Mouse (Mus musculus): ENCODE data around the gene Gm45194. TPM values are rescaled to one million over a fixed set of nuclear protein-coding genes. Genes with fewer than 3 reads are reported as not detected.

The Gm45194 gene
- not detected for total RNA-seq (2021)

- no peak for DNase-seq (ENCODE audit: low spot score in 2 of 2)
- intact Hi-C loops (cut with DNase I) = no loop called here
Measured at GRCm38 (mm10) chrX:111891089-111891488, at the start of gene Gm45194. Gene Gm45194, plus strand, starts transcription at chrX:111891389.

GRCm38 (mm10) chrX:111855878-111856277 is 35.3 kb upstream of the Gm45194 start:
- DNase-seq (ENCODE audit: low spot score in 2 of 2) = no peak
- intact Hi-C loops (cut with DNase I) = no loop called here

- DNase-seq (ENCODE audit: low spot score in 2 of 2) = no peak
- intact Hi-C loops (cut with DNase I) = no loop called here
Measured at GRCm38 (mm10) chrX:111881251-111881650, 9.9 kb upstream of the Gm45194 start.

DNA sequence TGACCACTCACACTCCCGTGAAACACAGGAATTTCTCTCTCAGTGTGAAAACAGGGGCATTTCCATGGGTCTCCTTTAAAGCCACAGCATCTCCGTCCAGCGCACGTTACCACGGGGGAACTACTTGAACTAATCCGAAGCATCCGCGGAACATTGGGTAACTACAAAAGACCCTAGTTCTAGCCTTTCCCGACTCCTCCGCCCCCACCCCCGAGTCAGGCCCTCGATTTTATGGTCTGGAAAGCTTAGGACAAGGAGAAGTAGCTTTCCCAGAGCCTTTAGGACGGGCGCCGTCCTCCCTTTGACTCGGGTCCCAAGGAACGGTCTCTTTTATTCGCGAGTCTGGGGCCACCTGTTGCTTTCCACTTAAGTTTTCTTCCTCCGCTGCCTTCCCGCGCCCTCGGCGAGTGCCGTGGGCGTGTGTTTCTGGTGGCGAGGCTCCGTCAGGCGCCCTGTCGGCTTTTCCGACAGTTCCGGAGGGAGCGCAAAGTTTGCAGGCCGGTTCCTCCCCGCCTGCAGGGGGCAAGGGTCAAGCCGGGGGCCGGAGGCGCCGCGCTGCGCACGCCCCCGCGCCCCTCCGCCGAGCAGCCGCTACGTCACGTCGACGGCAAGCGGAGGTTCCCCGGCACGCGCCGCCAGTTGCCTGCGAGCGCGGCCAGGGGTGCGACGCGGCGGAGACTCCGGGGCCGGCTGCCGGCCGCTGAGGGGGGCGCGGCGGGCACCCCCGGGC is 3.3 kb downstream of the Gm45194 start:
- intact Hi-C loops (cut with DNase I) = no loop called here
- no peak for DNase-seq (ENCODE audit: low spot score in 2 of 2)

DNA sequence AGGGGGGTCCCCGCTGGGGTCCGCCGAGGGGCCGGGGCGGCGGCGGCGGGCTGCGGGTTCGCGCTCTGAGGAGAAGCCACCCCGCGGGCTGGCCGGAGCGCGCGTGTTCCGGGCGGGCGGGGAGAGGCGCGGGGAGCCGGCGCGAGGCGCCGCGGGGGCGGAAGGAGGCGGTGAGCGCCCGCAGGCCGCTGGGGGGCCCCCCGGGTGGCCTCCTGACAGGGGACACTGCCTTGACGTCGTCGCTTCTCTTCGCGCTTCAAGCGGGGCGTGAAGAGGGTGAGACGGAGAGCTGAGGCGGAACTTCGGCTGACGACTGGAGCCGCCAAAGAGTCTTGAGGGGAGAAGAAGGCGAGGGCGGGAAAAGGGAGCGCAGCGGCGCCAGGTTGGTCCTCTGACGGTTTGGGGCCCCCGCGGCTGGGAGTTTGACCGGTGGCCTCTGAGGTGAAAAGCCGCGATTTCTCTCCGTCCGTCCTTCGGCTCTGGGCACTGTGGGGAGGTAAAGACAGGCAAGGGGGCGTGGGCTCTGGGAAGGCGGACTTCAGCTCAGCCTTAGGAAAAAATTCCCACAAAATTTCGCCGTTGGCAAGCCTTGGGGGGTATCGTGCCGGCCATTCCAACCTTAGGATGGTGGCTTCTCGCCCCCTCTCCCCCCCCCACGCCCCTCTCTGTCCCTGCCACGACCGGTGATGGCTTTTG is 4.0 kb downstream of the Gm45194 start:
- no peak for DNase-seq (ENCODE audit: low spot score in 2 of 2)
- intact Hi-C loops (cut with DNase I) = no loop called here

GRCm38 (mm10) chrX:111917422-111917821 is 26.2 kb downstream of the Gm45194 start:
- intact Hi-C loops (cut with DNase I) = no loop called here
- no peak for DNase-seq (ENCODE audit: low spot score in 2 of 2)

DNA sequence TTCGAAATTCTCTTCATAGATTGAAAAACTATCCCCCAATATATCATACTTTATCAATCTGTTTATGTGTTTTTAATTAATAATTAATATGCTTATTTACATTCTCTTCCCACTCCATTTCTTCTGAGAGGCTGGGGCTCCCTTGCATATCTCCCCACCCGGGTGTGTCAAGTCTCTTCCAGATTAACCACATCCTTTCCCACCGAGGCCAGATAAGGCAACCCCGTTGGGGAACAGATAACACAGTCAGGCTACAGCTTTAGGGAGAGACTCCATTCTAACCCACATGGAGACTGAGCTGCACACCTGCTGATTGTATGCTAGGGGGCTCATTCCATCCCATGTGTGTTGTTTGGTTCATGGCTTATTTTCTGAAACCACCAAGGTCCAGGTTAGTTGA is 69.7 kb downstream of the Gm45194 start:
- DNase-seq (ENCODE audit: low spot score in 2 of 2) = no peak
- intact Hi-C loops (cut with DNase I) = no loop called here

DNA sequence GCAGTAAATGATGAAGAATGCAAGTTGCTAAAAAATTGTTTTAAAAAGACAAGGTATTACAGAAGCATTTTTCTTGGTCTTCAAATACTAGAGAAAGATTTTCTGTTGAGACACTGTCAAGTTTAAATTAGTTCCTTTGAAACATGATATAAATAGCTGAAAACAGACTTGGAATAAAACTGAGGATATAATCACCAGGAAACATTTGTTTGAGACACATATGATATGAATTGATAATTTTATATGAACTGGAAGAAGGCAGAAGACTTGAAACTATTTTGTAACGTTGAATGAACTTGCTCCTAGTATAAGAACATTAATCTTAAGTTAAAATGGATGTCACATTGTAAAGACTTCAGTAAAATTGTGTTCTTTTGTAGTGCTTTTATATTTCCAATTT is 108.5 kb downstream of the Gm45194 start:
- intact Hi-C loops (cut with DNase I) = no loop called here
- no peak for DNase-seq (ENCODE audit: low spot score in 2 of 2)

DNA sequence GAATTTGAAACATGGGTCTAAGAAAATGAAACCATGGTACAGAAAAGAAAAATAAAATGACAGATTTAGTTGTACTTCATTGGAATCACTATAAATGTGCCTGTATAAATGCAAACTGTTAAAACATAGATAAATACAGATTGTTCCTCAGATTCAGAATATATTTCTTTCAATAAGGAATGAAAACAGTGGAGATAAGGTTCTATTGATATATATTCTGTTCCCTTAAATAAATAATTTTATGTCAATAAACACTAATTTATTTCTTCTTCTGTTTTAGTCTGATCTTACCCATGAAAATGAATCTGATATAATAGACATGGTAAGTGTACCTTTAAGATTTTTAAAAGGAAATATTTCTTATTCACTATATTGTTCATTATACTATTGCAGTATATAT is 119.5 kb downstream of the Gm45194 start, which contains the start of gene Tex16:
TSS of gene Tex16 (plus strand) at position 301 of the 400 bp plus-strand sequence.
- intact Hi-C loops (cut with DNase I) = no loop called here
- DNase-seq (ENCODE audit: low spot score in 2 of 2) = no peak

DNA sequence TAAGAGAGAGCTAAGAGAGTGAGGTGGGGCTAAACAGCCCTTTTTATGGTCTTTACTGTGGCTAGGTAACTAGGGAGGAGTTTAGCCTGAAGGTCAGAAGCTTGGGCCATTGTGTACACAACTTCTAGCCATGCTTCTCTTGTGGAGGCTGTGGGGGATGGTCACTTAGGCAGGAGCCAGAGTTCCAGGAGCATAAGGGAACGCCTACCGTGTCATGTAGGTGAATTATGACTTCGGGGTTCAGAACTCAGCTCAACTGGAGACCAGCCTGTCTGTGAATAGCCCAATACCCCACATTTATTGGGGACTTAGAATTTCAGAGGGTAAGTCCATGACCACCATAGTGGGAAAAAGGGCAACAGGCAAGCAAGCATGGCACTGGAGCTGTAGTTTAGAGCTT is 347.6 kb downstream of the Gm45194 start, which contains the start of gene 4933403O08Rik:
TSS of gene 4933403O08Rik (plus strand) at position 301 of the 400 bp plus-strand sequence.
- DNase-seq (ENCODE audit: low spot score in 2 of 2) = no peak
- intact Hi-C loops (cut with DNase I) = no loop called here

DNA sequence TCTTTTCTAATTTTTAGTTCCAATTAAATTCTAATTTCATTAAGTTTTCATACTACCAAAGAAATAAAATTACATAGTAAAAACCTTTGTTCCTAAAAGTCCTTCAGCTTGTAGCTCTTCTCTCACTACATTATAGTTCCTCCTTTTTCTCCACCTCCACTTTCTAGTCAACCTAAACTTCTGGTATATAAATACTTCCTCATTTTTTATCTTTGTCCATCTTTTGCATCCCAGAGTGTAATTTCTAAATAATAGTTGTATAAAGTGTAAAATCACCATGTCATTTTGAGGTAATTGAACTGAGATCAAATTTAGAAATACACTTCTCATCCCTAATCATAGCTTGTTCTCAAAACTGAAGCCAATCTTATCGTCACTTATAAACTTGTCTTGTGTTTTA is 351.7 kb downstream of the Gm45194 start:
- DNase-seq (ENCODE audit: low spot score in 2 of 2) = no peak
- intact Hi-C loops (cut with DNase I) = no loop called here

DNA sequence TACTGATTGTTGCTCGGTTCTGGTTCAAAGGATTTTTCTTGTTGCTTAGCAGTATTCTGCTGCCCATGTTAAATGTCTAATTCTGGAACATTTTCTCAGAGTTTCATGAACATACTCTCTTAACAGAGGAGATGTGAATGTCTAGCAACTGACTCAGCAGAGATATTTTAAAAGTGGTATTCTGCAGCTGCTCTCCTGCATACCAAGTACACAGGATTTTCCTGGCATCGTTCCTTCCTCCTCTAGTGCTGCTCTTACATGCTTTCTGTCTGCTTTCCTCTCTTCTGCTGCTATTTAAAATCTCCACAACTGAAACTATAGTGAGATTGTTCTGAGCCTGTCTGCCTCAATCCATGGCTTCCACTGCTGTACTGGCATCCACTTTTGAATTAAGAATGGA is 364.3 kb downstream of the Gm45194 start:
- DNase-seq (ENCODE audit: low spot score in 2 of 2) = peak; percentile 7 to 13
- intact Hi-C loops (cut with DNase I) = no loop called here

GRCm38 (mm10) chrX:112273550-112273949 is 382.4 kb downstream of the Gm45194 start:
- intact Hi-C loops (cut with DNase I) = no loop called here
- DNase-seq (ENCODE audit: low spot score in 2 of 2) = no peak

Other genes starting within 250 kb of the Gm45194 start
- gene Hdx, start 194.3 kb upstream of the Gm45194 start, total RNA-seq (2021) = 1 to 10 TPM; 3.3 to 4.1 TPM
- gene Tex16, start 119.6 kb downstream of the Gm45194 start, total RNA-seq (2021) = not detected

Data from left cerebral cortex, postnatal 36 days (tissue).